Mouse (Mus musculus) cerebellum, adult 11 months (tissue): ENCODE data around the gene Gng3.
A peak's percentile ranks its signal among the peaks of the same experiment; 100 is the strongest.
"Not testable (repeated sequence)": the region's sequence is repeated elsewhere in the genome, so short reads cannot be mapped to it uniquely, and the experiment has no call there.

Source experiments
- DNase-seq: peaks from one replicate; pipeline ENCODE4 v3.0.0; 2022

Gene Gng3

GRCm38 (mm10) chr19:8844371-8845129 is 5.6 kb upstream of the Gng3 start:
- DNase-seq = peak; percentile 69

DNA sequence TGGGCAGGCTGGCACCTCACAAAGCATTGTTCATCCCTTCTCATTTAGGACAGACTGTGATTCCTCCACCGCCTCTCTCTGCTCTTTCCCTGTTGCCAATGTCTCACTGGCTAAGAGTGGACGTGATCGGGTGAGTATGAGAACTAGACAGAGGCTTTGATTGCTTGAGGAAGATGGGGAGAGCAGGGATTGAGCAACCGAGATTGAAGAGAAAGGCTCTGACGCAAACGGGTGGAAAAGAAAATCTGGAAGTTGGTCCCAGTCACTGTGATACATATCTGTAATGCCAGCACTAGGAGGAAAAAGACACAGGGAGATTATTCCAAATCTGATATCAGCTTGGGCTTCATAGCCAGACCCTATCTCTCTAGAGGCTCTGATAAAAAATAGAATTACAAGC is 4.0 kb upstream of the Gng3 start:
- no peak for DNase-seq

DNA sequence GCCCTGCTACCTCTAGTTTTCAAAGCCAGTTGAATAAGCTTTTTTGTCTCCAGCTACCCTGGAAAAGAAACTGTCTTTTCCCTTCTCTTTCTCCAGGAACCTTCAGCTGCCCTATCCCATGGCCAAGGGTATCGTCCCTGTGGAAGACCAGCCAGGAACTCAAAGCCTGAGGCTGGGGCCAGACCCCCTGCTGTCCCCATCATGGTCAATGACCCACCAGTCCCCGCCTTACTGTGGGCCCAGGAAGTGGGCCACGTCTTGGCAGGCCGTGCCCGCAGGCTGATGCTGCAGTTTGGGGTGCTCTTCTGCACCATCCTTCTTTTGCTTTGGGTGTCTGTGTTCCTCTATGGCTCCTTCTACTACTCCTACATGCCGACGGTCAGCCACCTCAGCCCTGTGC is 2.0 kb upstream of the Gng3 start:
- no peak for DNase-seq

DNA sequence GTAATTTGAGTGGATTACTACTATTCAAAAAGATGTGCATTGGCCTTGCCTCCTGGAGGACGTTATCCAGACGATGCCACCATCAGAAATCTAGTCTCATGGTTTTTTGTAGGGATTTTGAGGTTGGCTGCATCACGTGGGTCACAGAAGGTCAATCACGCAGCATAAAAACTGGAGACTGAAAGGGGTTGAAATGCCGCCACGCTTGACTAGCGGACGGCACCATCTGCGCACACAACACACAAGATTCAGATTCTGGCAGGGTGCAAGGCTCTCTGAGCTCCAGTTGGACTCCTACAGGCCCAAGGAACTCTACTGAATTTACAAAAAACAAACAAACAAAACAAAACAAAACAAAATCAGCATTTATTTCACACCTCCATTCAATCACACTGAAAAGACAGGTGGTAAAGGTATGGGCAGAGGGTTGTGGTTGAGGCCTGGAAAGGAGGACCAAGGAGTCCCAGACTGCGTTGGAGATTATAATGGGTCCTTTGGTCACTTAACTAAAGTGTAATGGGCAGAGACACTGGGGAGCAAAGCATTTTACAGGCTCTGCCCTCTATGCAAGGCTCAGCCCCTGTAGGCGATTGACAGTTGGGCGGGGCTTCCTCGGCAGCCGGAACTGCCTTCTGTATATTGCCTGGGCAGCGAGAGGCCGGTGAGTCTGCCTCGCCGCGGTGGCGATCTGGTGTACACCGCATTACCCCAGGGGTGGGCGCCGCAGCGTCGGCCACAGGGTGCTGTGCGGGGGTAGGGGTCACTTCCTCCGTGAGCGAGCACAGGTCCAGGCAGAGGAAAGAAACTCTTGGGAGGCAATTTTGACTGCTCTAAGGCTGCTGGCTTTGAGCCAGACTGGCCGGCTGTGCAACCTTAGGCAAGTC is 1.2 kb upstream of the Gng3 start:
- DNase-seq = peak; percentile 79

DNA sequence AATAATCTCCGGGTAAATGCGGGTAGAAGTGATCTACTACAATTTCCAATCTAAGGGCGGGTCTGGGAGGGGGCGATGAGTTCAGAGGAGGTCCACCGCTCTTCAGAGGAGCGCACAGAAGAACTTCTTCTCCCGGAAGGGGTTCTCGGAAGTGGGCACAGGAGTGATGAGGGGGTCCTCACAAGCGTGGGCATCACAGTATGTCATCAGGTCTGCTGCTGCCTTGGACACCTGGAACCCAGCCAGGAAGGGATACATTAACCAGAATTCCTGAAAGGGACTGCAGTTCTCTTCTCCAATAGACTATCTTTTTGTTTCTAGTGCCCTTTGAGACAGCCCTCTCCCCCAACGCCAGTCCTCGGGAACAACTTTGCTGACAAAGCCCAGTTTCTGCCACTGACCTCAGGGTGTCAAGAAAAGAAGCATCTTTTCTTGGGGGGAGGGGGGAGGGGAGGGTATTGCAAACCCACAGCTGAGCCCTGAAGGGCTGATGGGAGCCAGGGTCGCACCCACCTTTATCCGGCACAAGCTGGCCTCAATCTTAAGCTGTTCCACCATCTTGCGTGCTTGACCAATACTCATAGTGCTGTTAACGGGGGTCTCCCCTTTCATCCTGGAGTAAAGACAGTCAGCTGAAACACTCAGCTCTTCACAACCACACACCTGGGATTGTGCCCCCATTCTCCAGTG is 808 bp downstream of the Gng3 start:
- DNase-seq = peak; percentile 59

- DNase-seq = peak; percentile 83
Measured at GRCm38 (mm10) chr19:8837251-8837791, 1.7 kb downstream of the Gng3 start, which contains the start of gene Bscl2. Gene Bscl2 (plus strand): TSS chr19:8837467.

- not testable (repeated sequence) for DNase-seq
Measured at GRCm38 (mm10) chr19:8836327-8836726, 2.7 kb downstream of the Gng3 start.

DNA sequence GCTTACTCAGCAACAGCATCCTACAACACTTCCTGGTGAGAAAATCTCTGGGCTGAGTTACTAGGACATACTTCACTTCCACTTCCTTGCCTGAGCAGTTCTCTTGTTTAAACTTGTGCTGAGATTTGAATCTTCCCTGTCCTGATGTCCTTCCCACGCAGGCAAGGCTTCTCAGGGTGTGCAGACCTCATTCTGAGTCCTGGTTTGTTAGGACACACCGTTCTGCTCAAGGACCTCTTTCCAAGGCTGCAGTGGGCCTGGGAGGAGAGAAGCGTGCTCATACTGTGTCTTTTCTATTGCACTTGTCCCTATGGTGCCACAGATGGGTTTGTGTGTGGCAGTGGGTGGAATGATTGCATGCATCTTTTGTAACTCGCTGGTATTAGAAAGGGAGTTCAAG is 6.0 kb downstream of the Gng3 start:
- no peak for DNase-seq

DNA sequence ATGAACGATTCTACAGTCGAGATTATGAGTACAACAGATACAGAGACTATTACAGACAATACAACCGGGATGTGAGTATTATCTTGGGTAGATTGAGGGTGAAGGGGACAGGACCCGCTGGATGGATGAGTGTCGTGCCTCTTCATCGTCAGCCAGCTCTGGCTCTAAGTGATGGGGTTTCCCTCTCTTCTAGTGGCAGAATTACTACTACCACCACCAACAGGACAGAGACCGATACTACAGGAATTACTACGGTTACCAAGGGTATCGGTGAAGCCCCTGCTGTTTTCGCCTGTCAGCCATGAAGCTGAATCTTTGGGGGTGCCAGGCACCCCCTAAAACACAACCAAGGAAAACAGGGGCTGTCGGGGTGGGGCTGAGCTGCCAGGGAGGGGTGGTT is 7.7 kb downstream of the Gng3 start:
- no peak for DNase-seq

DNA sequence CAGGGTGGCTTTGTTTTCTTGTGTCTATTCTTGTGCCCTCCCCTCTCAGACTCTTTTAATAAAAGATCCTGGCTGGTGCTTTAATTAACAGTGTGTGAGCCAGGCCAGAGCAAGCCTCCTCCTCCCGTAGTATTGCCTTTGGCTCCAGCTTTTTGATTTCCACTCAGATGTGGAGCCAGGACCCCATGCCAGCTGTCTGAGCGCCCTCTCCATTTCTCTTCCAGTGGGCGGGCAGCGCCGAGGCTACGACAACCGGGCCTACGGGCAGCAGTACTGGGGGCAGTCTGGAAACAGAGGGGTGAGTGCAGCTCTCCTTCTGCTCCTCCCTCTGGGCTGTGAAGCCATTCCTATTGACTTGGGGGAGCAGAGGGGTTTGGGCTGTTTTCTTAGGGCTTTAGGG is 8.3 kb downstream of the Gng3 start:
- no peak for DNase-seq

DNA sequence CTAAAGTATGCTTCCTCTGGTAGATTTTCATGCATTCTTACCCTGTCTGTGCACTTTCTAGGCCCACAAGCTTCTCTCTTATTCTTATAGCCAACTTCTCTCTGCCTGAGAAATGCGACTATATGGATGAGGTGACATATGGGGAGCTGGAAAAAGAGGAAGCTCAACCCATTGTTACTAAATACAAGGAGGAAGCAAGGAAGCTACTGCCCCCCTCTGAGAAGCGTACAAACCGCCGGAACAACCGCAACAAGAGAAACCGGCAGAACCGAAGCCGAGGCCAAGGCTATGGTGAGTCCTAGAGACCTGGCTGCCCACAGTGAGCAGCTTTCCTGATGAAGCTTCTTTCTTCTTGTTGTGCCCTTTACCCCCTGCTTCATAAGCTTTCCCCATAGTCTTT is 9.3 kb downstream of the Gng3 start, which contains the start of gene AC129217.1:
TSS of gene AC129217.1 (plus strand) at position 114 of the 400 bp plus-strand sequence.
- no peak for DNase-seq

DNA sequence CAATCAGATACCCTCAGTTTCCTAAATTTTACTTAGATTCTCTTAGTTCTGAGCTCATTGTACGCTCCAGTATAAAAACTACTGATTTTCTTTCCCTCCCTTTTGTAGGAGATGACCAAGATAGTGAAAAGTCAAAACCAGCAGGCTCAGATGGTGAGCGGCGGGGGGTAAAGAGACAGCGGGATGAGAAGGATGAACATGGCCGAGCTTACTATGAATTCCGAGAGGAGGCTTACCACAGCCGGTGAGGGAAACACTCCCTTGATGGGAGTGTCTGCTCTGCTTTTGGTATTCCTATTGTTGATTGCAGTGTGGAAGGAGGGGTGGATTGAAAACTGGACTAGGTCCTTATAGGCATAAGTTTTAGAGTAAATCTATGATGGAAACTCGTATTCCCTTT is 16.3 kb downstream of the Gng3 start:
- peak; percentile 56 for DNase-seq

GRCm38 (mm10) chr19:8821146-8821545 is 17.8 kb downstream of the Gng3 start:
- DNase-seq = no peak

GRCm38 (mm10) chr19:8820424-8820956 is 18.5 kb downstream of the Gng3 start:
- no peak for DNase-seq

- DNase-seq = peak; percentile 98
Measured at GRCm38 (mm10) chr19:8819596-8820423, 19.2 kb downstream of the Gng3 start, which contains the start of gene Hnrnpul2. Gene Hnrnpul2 (plus strand): TSS chr19:8820010.

GRCm38 (mm10) chr19:8818801-8819595 is 20.0 kb downstream of the Gng3 start, which contains the start of gene Ttc9c:
Gene Ttc9c (minus strand): TSS chr19:8819333.
- peak; percentile 94 for DNase-seq

- no peak for DNase-seq
Measured at GRCm38 (mm10) chr19:8818301-8818798, 20.6 kb downstream of the Gng3 start.

- DNase-seq = no peak
Measured at GRCm38 (mm10) chr19:8817001-8817400, 22.0 kb downstream of the Gng3 start.

GRCm38 (mm10) chr19:8815812-8816211 is 23.2 kb downstream of the Gng3 start:
- no peak for DNase-seq

- no peak for DNase-seq
Measured at GRCm38 (mm10) chr19:8806810-8807209, 32.2 kb downstream of the Gng3 start.
